Mouse (Mus musculus): ENCODE results near the gene Orai3.

DNA sequence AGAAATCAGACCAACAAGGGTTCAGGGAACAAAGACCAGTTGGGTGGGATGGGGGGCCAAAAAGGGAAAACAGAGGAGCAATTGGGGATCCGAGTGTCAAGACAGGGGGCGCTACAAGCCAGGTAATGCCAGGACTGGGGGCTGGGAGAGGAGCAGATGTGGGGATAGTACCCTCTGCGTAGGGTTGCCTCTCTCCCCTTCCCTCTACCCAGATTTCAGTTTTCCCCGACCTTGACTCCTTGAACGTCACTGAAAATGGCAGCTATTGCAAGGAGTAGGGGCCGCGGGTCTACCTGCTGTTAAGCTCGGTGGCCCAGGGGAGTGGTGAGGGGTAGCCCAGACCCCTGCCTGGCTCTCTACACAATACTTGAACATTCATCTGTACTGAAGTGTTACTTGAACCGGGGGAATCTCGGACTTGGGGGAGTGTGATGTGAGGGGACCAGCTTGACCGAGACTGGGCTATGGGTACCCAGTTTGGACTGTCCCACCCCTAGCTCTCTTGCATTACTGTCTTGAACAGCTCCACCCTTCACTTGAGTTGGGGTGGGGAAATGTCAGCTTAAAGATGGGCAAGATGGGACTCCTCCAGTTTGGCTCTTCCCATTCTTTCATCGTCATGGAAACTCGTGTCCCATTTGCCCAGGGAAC, 1.1 kb upstream of the Orai3 start:
- TF ChIP-seq POLR2A (IDR thresholded peaks at IDR 0.05; ENCODE audit: control insufficient read depth, extremely low read depth, insufficient read depth, low read length, poor library complexity) (no peak), CTCF (IDR thresholded peaks at IDR 0.05; ENCODE audit: borderline replicate concordance, control insufficient read depth, extremely low read depth, insufficient read depth, low read length, poor library complexity) (no peak)
